20 mouse cellular contexts compared by ENCODE assay signal in the genomic region with DNA sequence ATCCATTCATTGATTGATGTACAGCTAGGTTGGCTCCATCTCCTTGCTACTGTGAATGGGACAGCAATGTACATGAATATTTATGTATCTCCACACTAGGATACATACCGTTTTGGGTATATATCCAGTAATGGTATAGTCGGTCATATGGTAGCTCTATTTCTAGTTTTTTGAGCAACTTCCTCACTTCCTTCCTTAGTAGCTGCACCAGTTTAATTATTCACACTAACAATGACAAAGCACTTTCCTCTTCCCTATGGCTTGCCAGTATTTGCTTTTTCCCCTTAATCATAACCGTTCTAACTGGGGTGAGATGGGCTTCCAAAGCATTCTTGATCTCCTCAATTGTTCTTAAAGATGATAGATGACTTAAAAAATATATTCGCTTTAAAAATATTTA. TPM values are rescaled to one million over a fixed set of nuclear protein-coding genes. Genes with fewer than 3 reads are reported as not detected.
"Had no signal": no experiment of that assay in that cellular context is flagged by ENCODE, and none has a peak within 500 bp of the region (broad histone marks: within the 10 kb centered on the region; RNA-seq: fewer than 3 reads in every experiment).

No protein-coding gene starts in this region.

- H3K36me3 ChIP-seq: limb, embryonic 12.5 days; limb, embryonic 15.5 days; liver, embryonic 12.5 days; liver, embryonic 15.5 days; neural tube, embryonic 12.5 days; neural tube, embryonic 15.5 days had no signal

- H3K4me1 ChIP-seq: limb, embryonic 15.5 days; liver, embryonic 12.5 days; liver, embryonic 15.5 days; neural tube, embryonic 15.5 days had no signal

- H3K9me3 ChIP-seq: limb, embryonic 12.5 days; limb, embryonic 15.5 days; liver, embryonic 12.5 days; liver, embryonic 15.5 days; neural tube, embryonic 12.5 days; neural tube, embryonic 15.5 days had no signal

- H3K27ac ChIP-seq: limb, embryonic 12.5 days; limb, embryonic 15.5 days; liver, embryonic 12.5 days; liver, embryonic 15.5 days; neural tube, embryonic 12.5 days; neural tube, embryonic 15.5 days had no signal

- DNase-seq: kidney, adult 11 months; kidney, adult 8-10 months; kidney, postnatal 14 days; kidney, postnatal 4 days; left cerebral cortex, postnatal 4 days; lung, adult 2 months; lung, postnatal 14 days; lung, postnatal 4 days; midbrain, embryonic 14.5 days; thymus, adult 18-20 months; thymus, postnatal 14 days; thymus, postnatal 4 days had no signal

- H3K4me2 ChIP-seq: limb, embryonic 12.5 days; limb, embryonic 15.5 days; liver, embryonic 12.5 days; liver, embryonic 15.5 days; midbrain, embryonic 11.5 days; neural tube, embryonic 12.5 days; neural tube, embryonic 15.5 days had no signal

- ATAC-seq: liver, embryonic 12.5 days had no signal

- H3K27me3 ChIP-seq: limb, embryonic 12.5 days; limb, embryonic 15.5 days; liver, embryonic 12.5 days; liver, embryonic 15.5 days; neural tube, embryonic 12.5 days; neural tube, embryonic 15.5 days had no signal

- H3K9ac ChIP-seq: limb, embryonic 12.5 days; limb, embryonic 15.5 days; liver, embryonic 12.5 days; liver, embryonic 15.5 days; neural tube, embryonic 12.5 days; neural tube, embryonic 15.5 days had no signal

- H3K4me3 ChIP-seq: limb, embryonic 12.5 days; limb, embryonic 15.5 days; liver, embryonic 12.5 days; liver, embryonic 15.5 days; neural tube, embryonic 12.5 days; neural tube, embryonic 15.5 days had no signal

RNA-seq across cellular contexts. Expression of a gene that starts 15.6 kb away (rescaled TPM):
- total RNA-seq: megakaryocyte-erythroid progenitor cell, adult 5-6 weeks had no signal
